Mouse (Mus musculus): ENCODE measurements around the gene Camsap3. TPM values are rescaled to one million over a fixed set of nuclear protein-coding genes. Genes with fewer than 3 reads are reported as not detected.

Gene Camsap3
- polyA plus RNA-seq, 1 experiment from 2014 or later, result 39.3 TPM

DNA sequence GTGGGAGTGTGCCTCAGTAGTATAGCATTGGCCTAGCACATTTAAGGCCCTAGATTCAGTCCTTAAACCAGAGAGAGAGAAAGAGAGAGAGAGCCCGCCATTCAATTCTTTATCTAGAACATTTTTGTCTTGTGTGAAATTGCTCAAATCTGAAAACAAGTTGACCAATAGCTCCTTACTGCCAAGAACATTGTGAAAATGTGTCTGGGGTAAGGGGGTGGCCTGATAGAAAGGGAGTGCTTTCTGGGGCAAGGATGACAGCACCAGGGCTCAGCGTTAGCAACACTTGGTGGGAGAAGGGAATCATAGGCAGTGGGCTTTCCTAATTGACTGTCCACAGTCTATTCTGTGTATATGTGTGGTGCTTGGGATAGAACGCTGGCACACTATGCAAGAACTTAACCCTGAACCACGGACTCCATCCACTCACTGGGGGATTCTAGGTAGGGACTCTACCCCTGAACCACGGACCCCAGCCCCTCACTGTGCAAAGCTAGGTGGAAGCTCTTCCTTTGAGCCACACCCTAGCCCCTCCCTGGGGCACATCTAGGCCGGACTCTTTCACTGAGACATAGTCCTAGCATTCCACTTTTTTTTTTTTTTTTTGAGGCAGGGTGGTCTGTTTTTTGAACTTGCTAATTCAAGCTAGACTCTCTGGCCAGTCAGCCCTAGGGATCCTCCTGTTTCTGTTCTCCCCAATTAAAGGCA lies 59.9 kb downstream of the Camsap3 start:
- no peaks in the 10 kb centered on the region for H3K27me3 ChIP-seq (replicated peaks; ENCODE audit: control insufficient read depth, insufficient read depth, low read length)
- ATAC-seq, result no peak
- H3K27ac ChIP-seq (ENCODE audit: low read length), result no peak overlapping the region
- no peak overlapping the region for H3K4me3 ChIP-seq (replicated peaks; ENCODE audit: low read length)
- H3K36me3 ChIP-seq (ENCODE audit: control insufficient read depth, insufficient read depth), result no peaks in the 10 kb centered on the region
- WGBS, result 83% methylated on average over 6 of the region's 6 CpGs
- H3K4me2 ChIP-seq (ENCODE audit: low read length), result no peak overlapping the region
- no peaks in the 10 kb centered on the region for H3K9me3 ChIP-seq (ENCODE audit: control insufficient read depth, low read length)
- no peaks in the 10 kb centered on the region for H3K4me1 ChIP-seq (replicated peaks; ENCODE audit: control insufficient read depth, insufficient read depth, low read length)
- H3K9ac ChIP-seq (replicated peaks; ENCODE audit: low read depth, low read length), result no peak overlapping the region

GRCm38 (mm10) chr8:3647561-3647960 lies 60.5 kb downstream of the Camsap3 start:
- H3K9ac ChIP-seq (replicated peaks; ENCODE audit: low read depth, low read length), result no peak overlapping the region
- ATAC-seq, result no peak
- H3K9me3 ChIP-seq (ENCODE audit: control insufficient read depth, low read length), result no peaks in the 10 kb centered on the region
- no peaks in the 10 kb centered on the region for H3K36me3 ChIP-seq (ENCODE audit: control insufficient read depth, insufficient read depth)
- no peak overlapping the region for H3K4me2 ChIP-seq (ENCODE audit: low read length)
- H3K27ac ChIP-seq (ENCODE audit: low read length), result no peak overlapping the region
- H3K4me3 ChIP-seq (replicated peaks; ENCODE audit: low read length), result no peak overlapping the region
- no peaks in the 10 kb centered on the region for H3K4me1 ChIP-seq (replicated peaks; ENCODE audit: control insufficient read depth, insufficient read depth, low read length)
- no peaks in the 10 kb centered on the region for H3K27me3 ChIP-seq (replicated peaks; ENCODE audit: control insufficient read depth, insufficient read depth, low read length)
- 84% methylated on average over 4 of the region's 4 CpGs for WGBS

GRCm38 (mm10) chr8:3648268-3648667 lies 61.2 kb downstream of the Camsap3 start:
- Histone ChIP-seq H3K27ac (ENCODE audit: low read length) (no peak overlapping the region), H3K4me3 (replicated peaks; ENCODE audit: low read length) (no peak overlapping the region), H3K9me3 (ENCODE audit: control insufficient read depth, low read length) (no peaks in the 10 kb centered on the region), H3K9ac (replicated peaks; ENCODE audit: low read depth, low read length) (no peak overlapping the region), H3K4me2 (ENCODE audit: low read length) (no peak overlapping the region), H3K36me3 (ENCODE audit: control insufficient read depth, insufficient read depth) (no peaks in the 10 kb centered on the region), H3K27me3 (replicated peaks; ENCODE audit: control insufficient read depth, insufficient read depth, low read length) (no peaks in the 10 kb centered on the region), H3K4me1 (replicated peaks; ENCODE audit: control insufficient read depth, insufficient read depth, low read length) (no peaks in the 10 kb centered on the region)
- 85% methylated on average over 2 of the region's 2 CpGs for WGBS
- no peak for ATAC-seq

DNA sequence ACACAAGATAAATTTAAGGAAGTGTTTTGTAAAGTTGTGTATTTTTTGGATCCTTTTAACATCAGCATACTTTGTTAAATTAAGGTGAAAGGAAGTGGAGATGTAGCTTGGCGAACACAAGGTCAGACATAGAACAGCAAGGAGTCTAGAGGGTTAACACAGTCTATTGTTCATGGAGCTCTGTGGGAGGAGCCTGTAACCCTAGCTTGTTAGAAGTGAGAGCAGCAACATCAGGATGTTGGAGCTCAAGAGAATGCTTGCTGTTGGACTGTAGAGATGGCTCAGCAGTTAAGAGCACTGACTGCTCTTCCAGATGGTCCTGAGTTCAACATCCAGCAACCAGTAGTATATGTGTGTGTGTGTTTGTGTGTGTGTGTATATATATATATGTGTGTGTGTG lies 61.9 kb downstream of the Camsap3 start:
- no peak overlapping the region for H3K4me2 ChIP-seq (ENCODE audit: low read length)
- H3K27me3 ChIP-seq (replicated peaks; ENCODE audit: control insufficient read depth, insufficient read depth, low read length), result no peaks in the 10 kb centered on the region
- no peak for ATAC-seq
- WGBS, result 42% methylated on average over 1 of the region's 1 CpGs
- H3K36me3 ChIP-seq (ENCODE audit: control insufficient read depth, insufficient read depth), result no peaks in the 10 kb centered on the region
- no peaks in the 10 kb centered on the region for H3K4me1 ChIP-seq (replicated peaks; ENCODE audit: control insufficient read depth, insufficient read depth, low read length)
- no peak overlapping the region for H3K4me3 ChIP-seq (replicated peaks; ENCODE audit: low read length)
- no peak overlapping the region for H3K27ac ChIP-seq (ENCODE audit: low read length)
- no peak overlapping the region for H3K9ac ChIP-seq (replicated peaks; ENCODE audit: low read depth, low read length)
- H3K9me3 ChIP-seq (ENCODE audit: control insufficient read depth, low read length), result no peaks in the 10 kb centered on the region

DNA sequence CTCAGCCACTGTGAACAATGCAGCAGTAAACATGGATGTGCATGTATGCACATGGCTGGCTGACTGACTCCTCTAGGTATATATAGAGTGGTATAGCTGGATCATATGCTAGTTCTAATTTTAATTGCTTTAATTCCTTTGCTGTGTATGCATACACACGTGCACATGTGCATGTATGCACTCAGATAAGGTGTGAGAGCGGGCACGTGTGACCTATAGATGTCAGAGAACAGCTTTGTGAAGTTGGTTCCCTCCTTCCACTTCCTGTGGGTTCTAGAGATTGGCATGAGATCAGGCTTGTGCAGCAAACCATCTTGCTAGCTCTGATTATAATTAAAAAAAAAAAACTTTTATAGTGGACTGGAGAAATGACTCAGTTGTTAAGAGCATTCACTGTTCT lies 65.8 kb downstream of the Camsap3 start:
- Histone ChIP-seq H3K4me2 (ENCODE audit: low read length) (no peak overlapping the region), H3K4me1 (replicated peaks; ENCODE audit: control insufficient read depth, insufficient read depth, low read length) (peaks cover 4% of the 10 kb centered on the region; the same call in 1 of the 2 replicates), H3K4me3 (replicated peaks; ENCODE audit: low read length) (no peak overlapping the region), H3K9me3 (ENCODE audit: control insufficient read depth, low read length) (no peaks in the 10 kb centered on the region), H3K27ac (ENCODE audit: low read length) (no peak overlapping the region), H3K9ac (replicated peaks; ENCODE audit: low read depth, low read length) (no peak overlapping the region), H3K36me3 (ENCODE audit: control insufficient read depth, insufficient read depth) (no peaks in the 10 kb centered on the region), H3K27me3 (replicated peaks; ENCODE audit: control insufficient read depth, insufficient read depth, low read length) (no peaks in the 10 kb centered on the region)
- WGBS, result 65% methylated on average over 3 of the region's 3 CpGs
- no peak for ATAC-seq

DNA sequence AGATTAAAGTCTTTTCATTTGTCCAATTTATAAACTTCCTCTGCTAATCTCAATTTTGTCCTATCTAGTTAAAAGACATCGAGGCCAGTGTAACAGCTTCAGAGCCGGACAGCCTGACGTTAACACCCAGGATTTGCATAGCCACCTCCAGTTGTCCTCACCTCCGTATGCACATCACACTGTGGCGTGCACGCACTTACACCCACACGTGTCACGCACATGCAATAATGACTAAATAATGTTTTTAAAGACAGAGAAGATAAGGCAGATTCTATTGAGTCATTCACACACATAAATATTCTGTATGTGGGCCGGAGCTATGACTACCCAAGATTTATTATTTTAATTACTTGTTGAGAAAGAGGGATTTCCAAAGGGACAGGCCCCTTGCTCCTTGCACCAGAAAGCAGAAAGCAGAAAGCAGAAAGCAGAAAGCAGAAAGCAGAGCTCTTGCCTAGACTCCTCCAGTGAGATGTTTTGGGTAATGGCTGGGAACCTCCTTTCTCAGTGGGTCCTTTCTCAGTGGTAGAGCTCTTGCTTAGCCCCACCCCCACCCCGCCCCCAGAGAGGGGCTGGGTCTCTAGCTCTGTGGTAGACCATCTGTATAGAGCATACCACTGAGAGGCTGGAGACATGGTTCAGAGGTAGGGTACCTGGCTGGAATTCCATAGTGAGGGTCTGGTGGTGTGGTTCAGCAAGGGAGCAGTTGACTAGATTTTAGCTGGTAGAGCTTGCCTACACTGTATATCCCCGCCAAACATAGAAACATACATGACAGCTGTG lies 67.8 kb downstream of the Camsap3 start:
- Histone ChIP-seq H3K9ac (replicated peaks; ENCODE audit: low read depth, low read length) (no peak overlapping the region), H3K27ac (ENCODE audit: low read length) (no peak overlapping the region), H3K4me1 (replicated peaks; ENCODE audit: control insufficient read depth, insufficient read depth, low read length) (peaks cover 4% of the 10 kb centered on the region; the same call in 1 of the 2 replicates)

DNA sequence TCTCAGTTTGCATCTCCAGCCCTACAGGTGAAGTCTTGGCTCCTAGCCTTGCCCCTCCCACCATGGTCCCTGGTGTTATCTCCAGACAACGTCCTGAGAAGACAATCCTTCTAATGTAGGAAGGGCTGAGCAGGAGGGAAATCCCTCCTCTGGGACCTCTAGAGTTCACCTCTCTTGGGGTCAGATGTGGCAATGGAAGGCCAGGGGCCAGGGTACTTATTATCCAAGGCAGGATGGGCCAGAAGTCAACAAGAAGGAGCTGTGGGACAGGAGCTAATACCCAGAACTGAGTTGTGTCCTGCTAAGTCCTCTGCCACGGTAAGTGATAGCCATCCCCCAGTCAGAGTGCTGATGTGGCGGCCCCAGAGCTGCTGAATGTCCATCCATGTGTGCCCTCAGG lies 68.4 kb downstream of the Camsap3 start, which contains the start of gene Retn:
Gene Retn (plus strand): TSS at position 245 of the 400 bp plus-strand sequence.
- H3K4me3 ChIP-seq (replicated peaks; ENCODE audit: low read length), result no peak within 1 kb of the TSS
- H3K4me1 ChIP-seq (replicated peaks; ENCODE audit: control insufficient read depth, insufficient read depth, low read length), result peaks cover 4% of the 10 kb centered on the region; the same call in 1 of the 2 replicates
- H3K27ac ChIP-seq (ENCODE audit: low read length), result no peak within 1 kb of the TSS
- no peaks in the 10 kb centered on the region for H3K9me3 ChIP-seq (ENCODE audit: control insufficient read depth, low read length)
- H3K9ac ChIP-seq (replicated peaks; ENCODE audit: low read depth, low read length), result no peak within 1 kb of the TSS
- H3K27me3 ChIP-seq (replicated peaks; ENCODE audit: control insufficient read depth, insufficient read depth, low read length), result no peaks in the 10 kb centered on the region
- no peak within 1 kb of the TSS for H3K4me2 ChIP-seq (ENCODE audit: low read length)
- WGBS, result 74% methylated on average over 3 of the region's 3 CpGs
- no peak for ATAC-seq
- no peaks in the 10 kb centered on the region for H3K36me3 ChIP-seq (ENCODE audit: control insufficient read depth, insufficient read depth)

More for the DNA sequence above, 67.8 kb downstream of the Camsap3 start:
- no peaks in the 10 kb centered on the region for H3K27me3 ChIP-seq (replicated peaks; ENCODE audit: control insufficient read depth, insufficient read depth, low read length)
- H3K4me3 ChIP-seq (replicated peaks; ENCODE audit: low read length), result no peak overlapping the region
- no peaks in the 10 kb centered on the region for H3K36me3 ChIP-seq (ENCODE audit: control insufficient read depth, insufficient read depth)
- H3K4me2 ChIP-seq (ENCODE audit: low read length), result no peak overlapping the region
- no peak for ATAC-seq
- no peaks in the 10 kb centered on the region for H3K9me3 ChIP-seq (ENCODE audit: control insufficient read depth, low read length)
- WGBS, result 78% methylated on average over 11 of the region's 11 CpGs

DNA sequence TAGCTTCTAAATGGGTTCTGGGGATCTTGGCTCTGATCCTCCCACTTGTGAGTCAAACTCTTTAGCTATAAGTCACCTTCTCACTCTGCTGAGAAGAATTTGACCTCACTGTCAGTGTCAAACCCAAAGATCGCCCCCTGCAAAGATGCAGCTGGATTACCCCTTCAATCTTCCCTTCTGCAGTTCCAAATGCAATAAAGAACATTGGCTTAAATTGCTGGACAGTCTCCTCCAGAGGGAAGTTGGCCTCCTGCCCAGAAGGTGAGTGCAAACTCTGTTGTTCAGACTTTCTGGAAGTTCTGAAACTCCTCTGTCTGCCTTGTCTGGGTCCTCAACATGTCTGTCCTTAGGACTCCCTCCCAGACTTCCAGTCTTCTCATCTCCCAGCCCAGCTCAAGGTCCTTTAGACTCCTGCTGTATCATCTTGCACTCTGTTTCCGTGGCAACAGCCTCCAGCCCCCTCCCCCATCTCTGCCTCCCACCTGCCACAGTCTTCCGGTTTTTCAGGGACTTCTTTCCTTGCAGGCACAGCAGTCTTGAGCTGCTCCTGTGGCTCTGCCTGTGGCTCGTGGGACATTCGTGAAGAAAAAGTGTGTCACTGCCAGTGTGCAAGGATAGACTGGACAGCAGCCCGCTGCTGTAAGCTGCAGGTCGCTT lies 69.8 kb downstream of the Camsap3 start:
- Histone ChIP-seq H3K27me3 (replicated peaks; ENCODE audit: control insufficient read depth, insufficient read depth, low read length) (no peaks in the 10 kb centered on the region), H3K9ac (replicated peaks; ENCODE audit: low read depth, low read length) (no peak overlapping the region), H3K36me3 (ENCODE audit: control insufficient read depth, insufficient read depth) (no peaks in the 10 kb centered on the region), H3K4me3 (replicated peaks; ENCODE audit: low read length) (no peak overlapping the region; the same call in 1 of the 2 replicates), H3K9me3 (ENCODE audit: control insufficient read depth, low read length) (no peaks in the 10 kb centered on the region), H3K27ac (ENCODE audit: low read length) (no peak overlapping the region), H3K4me2 (ENCODE audit: low read length) (peak overlapping the region; percentile 25; the same call in 1 of the 2 replicates), H3K4me1 (replicated peaks; ENCODE audit: control insufficient read depth, insufficient read depth, low read length) (peaks cover 4% of the 10 kb centered on the region; the same call in 1 of the 2 replicates)
- ATAC-seq, result peak; percentile 43; the same call in 1 of the 2 replicates
- 18% methylated on average over 7 of the region's 7 CpGs for WGBS

Measured in forebrain, embryonic 16.5 days (tissue).